Mouse (Mus musculus) hindbrain, embryonic 14.5 days (tissue): ENCODE measurements around the gene BC067074. TPM values are rescaled to one million over a fixed set of nuclear protein-coding genes. Genes with fewer than 3 reads are reported as not detected.
"Not testable (repeated sequence)": the region's sequence is repeated elsewhere in the genome, so short reads cannot be mapped to it uniquely, and the experiment has no call there.

Experiments
- ATAC-seq: fragments of 200-750 bp; cut with Nextera tagmentation; 2 replicates; pipeline ENCODE4 v1.8.0; 2017; ENCODE audit warnings: moderate number of reproducible peaks, mild to moderate bottlenecking, moderate TSS enrichment, moderate library complexity; ENCODE audit not compliant: low FRiP score
- DNase-seq: peaks from one replicate; pipeline ENCODE4 v3.0.0-alpha.2; 2015; ENCODE audit warnings: low spot score
- H3K27ac ChIP-seq: fragments of 300-500 bp; sonication (generic); 2 replicates; pipeline ENCODE4 v1.5.1; 2014; ENCODE audit warnings: mild to moderate bottlenecking, moderate library complexity
- H3K27me3 ChIP-seq: fragments of 300-500 bp; sonication (generic); 2 replicates; pipeline ENCODE4 v1.6.1; 2014; ENCODE audit warnings: mild to moderate bottlenecking, low read length, mixed read lengths; ENCODE audit not compliant: control insufficient read depth, insufficient read depth
- H3K36me3 ChIP-seq: fragments of 300-500 bp; sonication (generic); replicated peaks from 2 replicates; pipeline ENCODE4 v1.6.1; 2014; ENCODE audit not compliant: control insufficient read depth, insufficient read depth
- H3K4me1 ChIP-seq: fragments of 300-500 bp; sonication (generic); replicated peaks from 2 replicates; pipeline ENCODE4 v1.6.1; 2014; ENCODE audit warnings: antibody characterized with exemption, low read length, mixed read lengths; ENCODE audit not compliant: control insufficient read depth, insufficient read depth
- H3K4me2 ChIP-seq: fragments of 300-500 bp; sonication (generic); replicated peaks from 2 replicates; pipeline ENCODE4 v1.6.1; 2014; ENCODE audit warnings: mild to moderate bottlenecking, moderate library complexity
- H3K4me3 ChIP-seq: fragments of 300-500 bp; sonication (generic); replicated peaks from 2 replicates; pipeline ENCODE4 v1.5.1; 2014; ENCODE audit warnings: mild to moderate bottlenecking, low read length
- H3K9ac ChIP-seq: fragments of 300-500 bp; sonication (generic); 2 replicates; pipeline ENCODE4 v1.6.1; 2014
- H3K9me3 ChIP-seq: fragments of 300-500 bp; sonication (generic); 2 replicates; pipeline ENCODE4 v1.6.1; 2016; ENCODE audit warnings: low read length; ENCODE audit not compliant: control insufficient read depth
- whole genome bisulfite sequencing: fragments of 180-500 bp; shearing (Covaris S2); extraction: QIAGEN DNeasy Blood & Tissue Kit; methylation state at CpG from one replicate; pipeline ENCODE4 v1.1.7; 2014; 5-methylcytosine and 5-hydroxymethylcytosine counted together
- polyA plus RNA-seq: library from polyadenylated mRNA; unstranded; fragments of >200 nt; fragmentation: Nextera tagmentation; extraction: Ambion mirVana; gene quantifications from 2 replicates; pipeline ENCODE4 v1.2.1, GENCODE M21; 2014

Gene BC067074
- polyA plus RNA-seq, 1 experiment from 2014 or later = 1.0 TPM

GRCm38 (mm10) chr13:113381710-113382109 lies 88.8 kb downstream of the BC067074 start:
- Histone ChIP-seq H3K4me3 (no peak overlapping the region), H3K9ac (no peak overlapping the region), H3K27ac (no peak overlapping the region), H3K4me2 (no peak overlapping the region), H3K4me1 (0 out of 2 replicates have a peak, but pooled peaks cover 5% of the 10 kb centered on the region), H3K27me3 (no peaks in the 10 kb centered on the region), H3K36me3 (no peaks in the 10 kb centered on the region), H3K9me3 (no peaks in the 10 kb centered on the region)
- ATAC-seq (no peak), DNase-seq (no peak)
- 88% methylated on average over 1 of the region's 1 CpGs for WGBS

- H3K4me3 ChIP-seq = no peak overlapping the region
- ATAC-seq (no peak), DNase-seq (no peak)
- H3K27ac ChIP-seq = no peak overlapping the region
- H3K9me3 ChIP-seq = no peaks in the 10 kb centered on the region
- H3K4me2 ChIP-seq = no peak overlapping the region
- no peak overlapping the region for H3K9ac ChIP-seq
- H3K4me1 ChIP-seq = 0 out of 2 replicates have a peak, but pooled peaks cover 5% of the 10 kb centered on the region
- H3K27me3 ChIP-seq = no peaks in the 10 kb centered on the region
- no peaks in the 10 kb centered on the region for H3K36me3 ChIP-seq
- 91% methylated on average over 2 of the region's 2 CpGs for WGBS
These were observed 89.2 kb downstream of the BC067074 start for GRCm38 (mm10) chr13:113382201-113382600.

DNA sequence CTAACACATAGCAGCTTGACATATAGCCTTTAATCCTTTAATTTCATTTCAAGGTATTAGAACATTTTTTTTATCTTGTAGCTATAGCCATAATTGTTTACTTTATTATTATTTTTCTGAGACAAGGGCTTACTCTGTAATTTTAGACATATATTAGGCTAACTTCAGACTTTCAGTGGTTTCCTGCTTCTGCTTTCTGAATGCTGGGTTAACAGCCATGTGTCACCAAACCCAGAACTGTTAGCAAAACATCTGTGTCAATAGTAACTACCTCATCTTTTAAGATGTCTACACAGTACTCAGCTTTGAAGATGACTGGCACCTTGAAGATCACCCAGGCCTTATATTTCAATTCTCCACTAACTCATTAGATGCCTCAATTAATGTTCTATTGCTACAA lies 89.8 kb downstream of the BC067074 start:
- not testable (repeated sequence) for H3K9ac ChIP-seq, ATAC-seq, H3K27me3 ChIP-seq, H3K9me3 ChIP-seq, H3K4me1 ChIP-seq, H3K36me3 ChIP-seq, DNase-seq, H3K4me3 ChIP-seq, H3K27ac ChIP-seq, H3K4me2 ChIP-seq

DNA sequence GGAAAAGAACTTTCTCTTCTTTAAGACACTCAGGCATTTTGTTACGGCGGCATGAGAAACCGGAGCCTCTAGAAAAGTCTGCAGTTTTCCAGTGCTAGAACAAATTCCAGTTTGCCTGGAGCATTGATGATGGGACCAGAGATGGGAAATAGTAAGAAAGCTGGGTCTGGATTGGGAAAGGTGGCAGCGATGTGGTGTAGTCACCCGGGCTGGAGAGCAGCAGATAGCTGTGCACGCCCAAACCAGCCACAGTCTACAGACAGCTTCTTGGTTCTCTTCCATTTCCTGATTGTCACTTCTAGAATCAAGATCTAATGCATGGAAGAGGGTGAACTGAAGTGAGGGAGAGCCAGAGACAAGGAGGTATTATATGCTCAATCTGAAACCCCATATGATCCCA lies 100.4 kb downstream of the BC067074 start:
- Histone ChIP-seq H3K4me3 (no peak overlapping the region), H3K27me3 (no peaks in the 10 kb centered on the region), H3K27ac (no peak overlapping the region), H3K4me1 (no peaks in the 10 kb centered on the region), H3K9me3 (no peaks in the 10 kb centered on the region), H3K9ac (no peak overlapping the region), H3K36me3 (no peaks in the 10 kb centered on the region), H3K4me2 (no peak overlapping the region)
- DNase-seq (no peak), ATAC-seq (no peak)
- WGBS = 98% methylated on average over 6 of the region's 6 CpGs

GRCm38 (mm10) chr13:113394591-113394990 lies 101.6 kb downstream of the BC067074 start:
- Histone ChIP-seq H3K9ac (no peak overlapping the region), H3K9me3 (no peaks in the 10 kb centered on the region), H3K4me3 (no peak overlapping the region), H3K4me1 (no peaks in the 10 kb centered on the region), H3K4me2 (no peak overlapping the region), H3K27me3 (no peaks in the 10 kb centered on the region), H3K27ac (no peak overlapping the region), H3K36me3 (no peaks in the 10 kb centered on the region)
- no peak for ATAC-seq
- DNase-seq = no peak
- 88% methylated on average over 15 of the region's 15 CpGs for WGBS

GRCm38 (mm10) chr13:113397006-113397520 lies 104.1 kb downstream of the BC067074 start:
- H3K36me3 ChIP-seq = no peaks in the 10 kb centered on the region
- H3K9me3 ChIP-seq = no peaks in the 10 kb centered on the region
- no peak overlapping the region for H3K9ac ChIP-seq
- no peaks in the 10 kb centered on the region for H3K4me1 ChIP-seq
- WGBS = 87% methylated on average over 9 of the region's 9 CpGs
- no peak for DNase-seq
- H3K4me2 ChIP-seq = no peak overlapping the region
- no peaks in the 10 kb centered on the region for H3K27me3 ChIP-seq
- ATAC-seq = no peak
- H3K4me3 ChIP-seq = no peak overlapping the region
- no peak overlapping the region for H3K27ac ChIP-seq

DNA sequence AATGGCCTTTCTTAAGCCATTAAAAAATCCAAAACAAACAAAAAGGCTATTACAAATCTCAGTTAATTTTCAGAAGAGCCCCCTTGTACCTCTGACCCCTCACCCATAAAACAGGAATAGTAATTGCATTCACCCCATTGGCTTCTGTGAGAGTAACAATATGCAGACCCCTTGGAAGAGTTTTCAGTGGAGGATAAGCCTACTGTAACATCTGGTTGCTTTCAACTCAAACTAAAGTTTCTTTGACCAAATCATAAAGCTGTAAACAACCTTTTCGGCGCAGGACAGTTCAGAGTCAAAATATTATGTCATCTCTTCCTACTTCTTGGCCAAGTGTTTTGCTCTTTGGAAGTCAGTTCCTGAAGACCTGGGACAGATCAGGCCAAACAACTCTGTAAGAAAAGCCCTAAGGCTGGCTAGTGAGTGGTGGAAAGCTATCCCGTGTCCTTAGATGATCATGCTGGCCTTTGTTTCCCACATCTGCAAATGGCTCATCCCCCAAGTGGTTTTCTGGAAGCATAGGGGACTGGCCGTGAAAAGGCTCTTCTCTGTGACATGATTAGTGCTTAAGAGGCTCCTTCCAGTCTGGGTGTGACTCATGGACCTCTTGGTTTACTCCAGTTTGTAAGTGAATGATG lies 108.5 kb downstream of the BC067074 start:
- H3K4me2 ChIP-seq = no peak overlapping the region
- ATAC-seq (no peak), DNase-seq (no peak)
- no peak overlapping the region for H3K4me3 ChIP-seq
- H3K27ac ChIP-seq = no peak overlapping the region
- H3K9ac ChIP-seq = no peak overlapping the region
- no peaks in the 10 kb centered on the region for H3K4me1 ChIP-seq
- no peaks in the 10 kb centered on the region for H3K9me3 ChIP-seq
- 89% methylated on average over 4 of the region's 4 CpGs for WGBS
- H3K27me3 ChIP-seq = no peaks in the 10 kb centered on the region
- no peaks in the 10 kb centered on the region for H3K36me3 ChIP-seq

DNA sequence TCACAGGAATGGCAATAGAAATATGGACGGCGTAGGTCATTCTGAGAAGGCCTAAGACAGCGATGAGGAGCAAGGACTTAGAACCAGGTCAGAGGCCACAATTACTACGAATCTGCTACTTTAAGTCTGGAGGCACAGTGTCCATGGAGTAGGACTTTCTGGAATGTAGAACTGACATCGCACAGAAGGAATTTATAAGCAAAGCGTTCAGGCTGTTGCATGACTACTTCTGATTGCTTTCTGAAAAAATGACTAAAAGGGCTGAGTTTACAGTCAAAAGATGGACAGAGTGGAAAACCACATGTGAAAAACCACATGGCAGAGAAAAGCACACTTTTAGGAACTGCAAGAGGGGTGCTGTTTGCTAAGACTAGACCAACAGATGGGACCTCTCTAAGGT lies 110.7 kb downstream of the BC067074 start:
- no peak for DNase-seq
- Histone ChIP-seq H3K27ac (no peak overlapping the region), H3K4me3 (no peak overlapping the region), H3K9me3 (no peaks in the 10 kb centered on the region), H3K27me3 (no peaks in the 10 kb centered on the region), H3K36me3 (no peaks in the 10 kb centered on the region), H3K4me2 (no peak overlapping the region), H3K9ac (no peak overlapping the region), H3K4me1 (no peaks in the 10 kb centered on the region)
- WGBS = 90% methylated on average over 6 of the region's 6 CpGs
- no peak for ATAC-seq

- DNase-seq (no peak), ATAC-seq (no peak)
- Histone ChIP-seq H3K4me1 (no peaks in the 10 kb centered on the region), H3K27ac (no peak overlapping the region), H3K4me3 (no peak overlapping the region), H3K27me3 (no peaks in the 10 kb centered on the region), H3K9ac (no peak overlapping the region), H3K4me2 (no peak overlapping the region), H3K9me3 (no peaks in the 10 kb centered on the region), H3K36me3 (no peaks in the 10 kb centered on the region)
- WGBS = 86% methylated on average over 2 of the region's 2 CpGs
These were observed 111.2 kb downstream of the BC067074 start for GRCm38 (mm10) chr13:113404172-113404571.

DNA sequence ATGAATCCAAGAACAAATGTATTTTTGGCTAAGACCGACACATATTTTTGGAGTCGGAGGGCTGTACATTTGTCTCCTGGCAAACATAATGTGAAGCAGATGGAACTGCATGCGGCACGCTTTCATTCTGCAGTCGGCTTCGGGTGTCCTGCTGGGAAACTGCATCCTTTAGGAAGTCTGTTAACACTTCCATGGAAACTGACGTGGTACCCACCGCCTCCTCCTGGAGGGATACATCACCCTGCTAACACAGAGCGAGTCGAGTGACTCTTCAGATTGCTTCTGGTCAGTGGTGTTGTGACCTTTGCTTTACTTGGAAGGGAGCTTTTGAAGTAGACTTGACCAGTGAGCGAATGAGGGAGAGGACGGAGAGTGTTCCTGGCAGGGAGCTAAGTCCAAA lies 117.0 kb downstream of the BC067074 start:
- no peak overlapping the region for H3K27ac ChIP-seq
- H3K36me3 ChIP-seq = no peaks in the 10 kb centered on the region
- DNase-seq (peak; percentile 61), ATAC-seq (peak; percentile 68; the same call in 1 of the 2 replicates)
- no peak overlapping the region for H3K4me2 ChIP-seq
- no peaks in the 10 kb centered on the region for H3K27me3 ChIP-seq
- 0 out of 2 replicates have a peak, but pooled peaks cover 6% of the 10 kb centered on the region for H3K4me1 ChIP-seq
- 31% methylated on average over 12 of the region's 12 CpGs for WGBS
- H3K9me3 ChIP-seq = no peaks in the 10 kb centered on the region
- H3K9ac ChIP-seq = no peak overlapping the region
- H3K4me3 ChIP-seq = no peak overlapping the region
